Mouse (Mus musculus) cerebellum, adult 2 months (tissue): ENCODE measurements around the gene Gm266.

Source experiments
- CTCF ChIP-seq: fragments of 200-500 bp; IDR thresholded peaks from 2 replicates; pipeline ENCODE4 v1.5.1; 2011; ENCODE audit warnings: low read depth, mild to moderate bottlenecking, control low read depth, low read length, moderate library complexity, borderline replicate concordance; ENCODE audit not compliant: insufficient read depth
- POLR2A ChIP-seq: fragments of 200-500 bp; IDR thresholded peaks from 2 replicates; pipeline ENCODE4 v1.6.1; 2011; ENCODE audit warnings: low read length, control low read depth, borderline replicate concordance; ENCODE audit not compliant: insufficient read depth

DNA sequence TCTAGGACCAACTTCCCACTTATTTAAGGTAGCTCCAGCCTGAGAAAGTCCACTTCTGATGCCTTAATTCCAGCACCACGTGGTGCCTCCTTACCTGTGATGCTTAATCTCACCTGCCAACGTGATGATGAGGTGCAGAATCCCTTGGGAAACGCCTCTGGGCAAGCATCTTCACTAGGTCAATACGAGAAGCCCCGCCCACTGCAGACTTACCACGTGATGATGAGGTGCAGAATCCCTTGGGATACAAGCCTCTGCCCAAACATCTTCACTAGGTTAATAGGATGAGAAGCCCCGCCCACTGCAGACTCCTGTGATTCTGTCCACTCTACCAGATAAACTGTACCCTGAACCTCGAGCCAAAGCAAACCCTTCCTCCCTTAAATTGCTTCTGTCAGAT lies 43.6 kb upstream of the Gm266 start:
- TF ChIP-seq POLR2A (no peak), CTCF (no peak)
